Mouse (Mus musculus) layer of hippocampus, adult 11-12 months (tissue): Measurements from ENCODE around the gene Chn2.

ENCODE experiments used
- DNase-seq: peaks from one replicate; pipeline ENCODE4 v3.0.0; 2022; ENCODE audit warnings: low spot score

The Chn2 gene

DNA sequence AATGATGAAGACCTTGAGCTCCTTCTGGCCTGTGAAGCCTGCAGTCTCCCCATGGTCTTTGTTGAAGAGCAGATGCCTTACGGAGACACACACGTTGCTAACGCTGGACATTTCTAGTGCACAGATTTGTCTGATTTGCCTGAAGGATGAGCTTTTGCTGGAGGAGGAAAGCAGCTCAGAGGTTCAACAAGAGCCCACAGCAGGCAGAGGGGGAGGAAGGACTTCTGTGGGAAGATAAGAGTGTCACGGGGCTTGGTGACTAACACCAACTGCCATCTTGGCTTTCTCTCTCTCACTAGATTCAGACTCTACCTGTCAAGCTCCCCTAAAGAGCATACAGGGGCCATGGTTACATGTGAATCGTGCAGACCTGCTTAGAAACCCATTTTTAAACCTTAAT is 37.3 kb downstream of the Chn2 start:
- DNase-seq = no peak

DNA sequence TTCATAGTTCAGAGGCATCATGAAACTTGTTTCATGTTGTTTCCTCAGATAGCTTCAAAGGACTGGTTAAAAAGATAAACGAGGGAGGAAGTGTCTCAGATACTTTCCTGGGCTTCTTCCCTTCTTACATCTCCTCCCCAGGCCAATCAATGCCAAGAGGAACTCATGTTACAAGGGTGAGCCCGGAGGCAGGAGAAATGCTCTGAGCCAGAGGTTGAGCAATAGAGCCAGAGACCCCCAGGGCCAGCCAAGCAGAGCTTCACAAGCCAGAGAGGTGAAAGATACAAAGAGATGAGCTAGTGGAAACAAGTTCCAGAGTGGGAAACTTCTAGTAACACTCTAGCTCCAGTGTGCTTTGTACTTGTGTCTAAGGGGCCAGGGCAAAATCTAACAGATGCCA is 38.9 kb downstream of the Chn2 start:
- peak; percentile 31 for DNase-seq

DNA sequence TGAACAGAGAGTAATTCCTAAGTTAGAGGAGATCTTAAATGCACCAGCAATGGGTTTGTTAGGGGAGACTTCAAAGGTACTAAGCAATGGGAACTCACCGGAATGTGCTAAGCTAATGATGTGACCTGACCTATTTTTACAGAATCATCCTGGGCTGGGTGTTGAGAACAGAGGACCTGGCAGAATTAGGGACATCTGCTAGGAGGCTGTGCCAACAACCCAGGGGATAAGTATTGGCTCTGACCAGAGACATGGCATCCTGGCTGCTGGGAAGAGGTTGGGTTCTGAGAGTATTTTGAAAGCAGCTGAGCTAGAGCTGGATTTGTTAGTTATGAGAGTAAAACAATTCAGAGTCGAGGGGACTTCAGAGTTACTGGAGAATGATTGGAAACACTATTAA is 40.5 kb downstream of the Chn2 start:
- no peak for DNase-seq

DNA sequence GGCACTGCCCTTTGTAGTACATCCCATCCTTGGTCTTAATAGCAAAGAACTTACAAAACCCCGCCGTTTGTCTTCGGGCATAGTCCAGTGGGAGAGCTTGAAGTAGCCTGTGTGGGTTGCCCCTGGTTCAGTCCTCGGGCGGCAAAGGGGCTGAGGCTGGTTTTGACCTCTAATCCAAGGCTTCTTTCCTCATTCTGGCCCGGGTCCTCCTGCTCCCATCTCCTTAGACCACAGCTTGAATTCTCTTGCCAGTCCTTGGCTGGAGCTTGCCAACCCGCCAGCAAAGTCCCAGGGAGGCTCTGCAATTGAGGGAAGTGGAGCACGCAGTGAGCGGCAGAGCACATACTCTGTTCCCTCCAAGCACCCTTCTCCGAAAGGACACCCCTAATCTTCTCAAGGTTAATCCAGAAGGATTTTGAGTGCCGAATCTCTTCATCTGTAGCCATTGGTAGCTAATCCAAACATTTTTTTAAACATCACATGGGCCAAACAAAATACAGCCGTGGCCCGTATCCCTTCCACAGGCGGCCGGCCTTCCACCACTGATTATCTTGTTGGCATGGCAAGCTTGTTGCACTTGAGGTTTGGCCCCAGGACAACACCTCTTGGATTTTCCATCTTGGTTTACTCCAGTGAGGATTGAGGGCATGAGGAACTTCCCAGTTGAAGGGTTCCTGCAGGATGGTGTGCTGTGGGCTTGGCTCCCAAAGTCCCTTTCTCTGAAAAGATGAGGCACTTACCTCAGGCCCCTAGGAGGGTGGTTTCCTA is 41.3 kb downstream of the Chn2 start:
- no peak for DNase-seq

DNA sequence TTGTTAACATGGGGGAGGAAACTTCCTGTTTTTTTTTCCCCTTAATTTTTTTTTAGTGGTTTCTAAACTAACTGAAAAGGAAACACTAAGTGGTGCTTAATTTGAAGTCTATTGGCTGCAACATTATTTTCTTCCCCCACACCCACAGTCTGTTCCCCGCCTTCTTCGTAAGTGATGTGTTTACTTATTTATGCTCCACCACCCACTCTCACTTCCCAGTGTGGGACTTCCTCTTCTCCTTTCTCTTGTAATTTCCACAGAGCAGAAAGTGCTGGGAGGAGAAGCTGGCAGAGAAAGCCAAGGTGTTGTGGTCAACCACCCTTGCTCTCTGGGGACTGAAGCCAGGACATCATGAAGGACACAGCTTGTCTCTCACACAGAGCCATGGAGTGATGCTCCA is 43.2 kb downstream of the Chn2 start:
- peak; percentile 63 for DNase-seq

DNA sequence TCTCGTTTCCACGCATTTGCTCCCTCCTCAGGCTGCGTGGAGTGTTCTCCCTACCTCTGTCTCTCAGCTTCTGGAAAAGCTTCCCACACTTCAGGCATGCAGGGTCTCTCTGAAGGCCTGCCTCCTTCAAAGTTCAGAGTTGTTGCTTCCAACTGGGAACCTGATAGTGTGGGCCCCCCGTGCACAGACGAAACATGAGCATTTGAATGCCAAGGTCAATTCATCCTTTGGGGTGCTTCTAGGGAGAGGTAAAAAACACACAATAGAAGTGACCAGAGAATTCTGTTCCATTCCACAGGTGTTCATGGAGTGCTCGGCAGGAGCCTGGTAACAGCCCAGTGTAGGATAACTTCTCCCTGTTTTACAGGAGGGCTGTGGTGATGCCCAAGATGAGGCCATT is 44.7 kb downstream of the Chn2 start:
- no peak for DNase-seq

DNA sequence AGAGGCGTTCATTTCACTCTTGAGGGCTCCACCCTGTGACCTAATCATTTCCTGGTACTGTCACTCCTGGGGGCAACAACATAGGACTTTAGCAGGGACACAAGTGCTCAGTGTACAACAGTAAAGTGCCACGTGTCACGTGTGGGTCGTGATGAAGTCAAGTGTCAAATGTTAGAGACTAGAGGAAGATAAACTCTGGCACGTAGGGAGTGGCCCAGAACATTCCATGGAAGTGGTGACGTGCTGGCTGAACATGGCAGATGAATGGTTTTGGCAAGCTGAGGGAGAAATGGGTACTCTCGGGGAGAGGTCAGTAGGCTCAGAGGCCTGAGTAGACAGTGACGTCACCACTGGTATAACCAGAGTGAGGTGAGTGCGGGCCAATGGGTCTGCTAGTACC is 45.7 kb downstream of the Chn2 start:
- DNase-seq = no peak

DNA sequence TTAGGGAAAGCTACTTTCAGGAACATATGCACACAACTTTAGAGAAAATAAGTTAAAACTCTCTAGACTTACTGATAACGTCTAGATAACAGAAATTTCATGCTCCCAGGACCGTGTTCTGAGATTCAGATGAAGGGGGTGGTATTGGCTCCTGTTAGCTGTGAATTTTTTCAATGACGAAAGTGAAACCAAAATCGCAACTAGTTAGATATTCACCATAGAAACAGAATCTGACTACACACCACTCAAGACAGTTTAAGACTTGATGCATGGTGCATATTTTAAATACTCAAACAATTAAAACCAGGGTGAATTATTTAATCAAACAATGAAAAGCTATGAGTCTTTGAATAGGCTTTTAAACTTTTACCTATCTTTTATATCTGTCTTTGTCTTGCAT is 48.8 kb downstream of the Chn2 start:
- no peak for DNase-seq

DNA sequence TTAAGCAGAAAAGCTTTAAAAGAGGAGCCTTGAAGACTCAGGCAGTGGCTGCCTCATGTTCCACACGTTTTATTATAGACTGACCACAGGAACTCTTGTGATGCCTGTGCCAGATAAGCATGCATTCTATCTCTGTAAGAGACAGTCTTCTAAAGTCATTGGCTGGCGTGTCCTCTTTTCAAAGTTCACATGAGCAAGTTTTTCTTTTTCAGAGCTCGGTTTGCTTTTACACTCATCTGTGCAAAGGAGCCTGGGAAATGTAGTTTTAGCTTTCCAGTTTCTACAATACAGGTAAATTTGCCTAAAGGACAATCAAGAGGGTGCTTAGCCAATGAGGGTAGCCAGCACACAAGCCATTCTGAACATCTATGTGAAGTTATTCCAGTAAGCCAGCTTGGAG is 51.5 kb downstream of the Chn2 start:
- no peak for DNase-seq

DNA sequence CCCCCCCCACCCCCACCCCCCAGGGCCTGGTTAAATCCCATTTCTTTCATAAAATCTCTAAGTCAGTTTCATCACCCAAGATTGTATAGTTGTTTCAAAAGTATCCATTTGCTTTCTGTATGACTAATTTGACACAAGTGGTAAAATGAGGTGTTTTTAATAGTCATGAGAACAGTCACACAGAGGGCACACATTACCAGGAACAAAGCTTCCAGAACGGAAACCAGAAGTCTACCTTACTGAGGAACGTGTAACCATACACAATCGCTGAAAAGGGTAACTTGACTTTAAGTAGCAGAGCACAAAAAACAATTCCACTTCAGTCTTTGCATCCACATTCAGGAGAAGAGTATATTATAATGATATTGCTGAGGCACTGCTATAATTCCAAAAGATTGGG is 53.6 kb downstream of the Chn2 start:
- DNase-seq = no peak

DNA sequence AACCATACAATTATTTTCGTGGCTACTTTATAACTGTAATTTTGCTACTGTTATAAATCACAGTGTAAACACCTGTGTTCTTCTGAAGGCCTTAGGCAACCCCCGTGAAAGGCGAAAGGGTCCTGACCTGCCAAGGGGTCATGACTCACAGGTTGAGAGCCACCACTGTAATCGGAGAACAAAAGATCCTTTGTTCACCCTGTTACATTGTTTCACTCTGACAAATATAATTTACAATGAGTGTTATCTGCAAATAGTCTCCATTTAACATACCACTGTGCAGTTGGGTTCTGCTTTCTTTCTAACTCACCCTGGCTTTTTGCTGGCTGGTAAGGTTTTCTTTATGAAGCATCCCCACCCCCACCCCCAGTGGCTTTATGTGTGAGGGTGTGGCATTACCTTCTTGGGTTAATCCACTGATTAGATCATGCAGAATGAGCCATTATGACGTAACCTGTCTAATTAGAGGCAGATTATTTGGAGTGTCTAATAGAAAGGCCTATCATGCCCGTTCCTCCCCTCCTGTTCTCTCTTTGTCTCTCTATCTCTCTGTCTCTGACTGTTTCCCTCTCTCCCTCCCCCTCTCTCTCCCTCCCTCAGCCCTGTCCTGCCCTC is 56.9 kb downstream of the Chn2 start:
- DNase-seq = no peak

DNA sequence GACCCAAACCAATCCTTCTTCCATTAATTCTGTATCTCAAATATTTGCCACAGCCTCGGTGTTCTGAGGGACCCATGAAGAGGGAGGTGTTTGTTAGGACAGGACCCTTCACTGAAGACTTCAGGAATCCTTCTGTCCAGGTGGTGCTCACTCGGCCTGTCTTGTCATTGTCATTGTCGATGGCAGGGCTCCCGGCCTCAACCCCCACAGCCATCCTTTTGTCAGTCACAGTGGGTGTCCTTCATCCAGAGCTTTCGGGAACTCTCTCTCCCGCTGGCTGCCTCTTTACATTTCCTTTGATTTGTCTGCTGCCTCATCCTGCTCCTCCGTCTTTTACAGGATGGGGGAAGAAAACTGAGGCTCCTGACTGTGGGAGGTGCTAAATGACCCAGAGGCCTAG is 57.5 kb downstream of the Chn2 start:
- DNase-seq = no peak

DNA sequence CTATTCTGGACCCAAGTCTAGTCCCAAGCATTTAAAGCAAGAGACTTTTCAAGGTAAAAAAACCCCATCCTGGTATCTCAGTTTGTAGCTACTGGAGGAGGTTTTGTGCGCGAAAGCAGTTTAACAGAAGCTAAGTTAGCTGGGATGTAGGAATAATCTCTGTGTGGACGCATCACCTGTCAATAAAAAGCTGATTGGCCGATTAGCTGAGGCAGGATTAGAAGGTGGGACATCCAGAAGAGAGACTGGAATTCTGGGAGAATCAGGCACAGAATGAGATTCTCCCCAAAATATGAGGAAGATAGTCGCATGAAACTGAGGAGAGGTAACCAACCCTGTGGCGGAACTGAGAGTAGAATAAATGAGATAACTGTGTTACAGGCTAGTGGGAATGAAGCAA is 59.0 kb downstream of the Chn2 start:
- DNase-seq = no peak

DNA sequence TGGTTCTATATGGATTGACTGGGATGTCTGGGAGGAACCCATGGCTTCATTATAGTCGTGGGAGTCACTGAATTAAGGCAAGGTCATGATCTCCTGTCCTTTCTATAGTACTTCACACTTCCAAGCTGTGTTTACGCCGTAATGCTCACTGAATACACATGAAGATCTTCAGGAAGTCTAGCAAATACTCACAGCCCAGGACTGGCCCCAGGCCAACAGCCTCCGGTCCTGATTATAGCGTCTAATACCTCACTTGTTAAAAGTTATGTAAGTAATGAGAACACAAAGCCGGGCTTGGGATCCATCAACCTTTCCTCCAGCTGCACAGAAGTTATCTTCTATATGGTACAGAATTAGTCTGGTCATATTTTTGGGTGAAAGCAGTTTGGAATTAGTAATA is 60.3 kb downstream of the Chn2 start:
- no peak for DNase-seq

DNA sequence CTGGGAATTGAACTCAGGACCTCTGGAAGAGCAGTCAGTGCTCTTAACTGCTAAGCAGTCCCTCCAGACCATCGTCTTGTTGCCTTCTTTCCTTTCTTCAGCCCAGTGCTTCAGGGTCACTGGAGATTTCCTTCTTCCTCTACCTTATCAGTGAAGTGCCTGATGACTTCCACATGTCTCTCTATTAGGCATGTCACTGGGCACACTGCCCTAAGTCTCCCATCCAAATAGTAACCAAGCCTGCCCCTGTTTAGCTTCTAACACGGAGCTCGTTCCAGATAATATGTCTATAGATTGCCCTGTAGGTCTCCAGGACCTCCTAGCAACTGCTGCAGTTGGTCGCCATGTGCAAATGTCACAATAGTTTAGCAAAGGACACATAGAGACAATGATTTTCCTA is 62.9 kb downstream of the Chn2 start:
- no peak for DNase-seq

DNA sequence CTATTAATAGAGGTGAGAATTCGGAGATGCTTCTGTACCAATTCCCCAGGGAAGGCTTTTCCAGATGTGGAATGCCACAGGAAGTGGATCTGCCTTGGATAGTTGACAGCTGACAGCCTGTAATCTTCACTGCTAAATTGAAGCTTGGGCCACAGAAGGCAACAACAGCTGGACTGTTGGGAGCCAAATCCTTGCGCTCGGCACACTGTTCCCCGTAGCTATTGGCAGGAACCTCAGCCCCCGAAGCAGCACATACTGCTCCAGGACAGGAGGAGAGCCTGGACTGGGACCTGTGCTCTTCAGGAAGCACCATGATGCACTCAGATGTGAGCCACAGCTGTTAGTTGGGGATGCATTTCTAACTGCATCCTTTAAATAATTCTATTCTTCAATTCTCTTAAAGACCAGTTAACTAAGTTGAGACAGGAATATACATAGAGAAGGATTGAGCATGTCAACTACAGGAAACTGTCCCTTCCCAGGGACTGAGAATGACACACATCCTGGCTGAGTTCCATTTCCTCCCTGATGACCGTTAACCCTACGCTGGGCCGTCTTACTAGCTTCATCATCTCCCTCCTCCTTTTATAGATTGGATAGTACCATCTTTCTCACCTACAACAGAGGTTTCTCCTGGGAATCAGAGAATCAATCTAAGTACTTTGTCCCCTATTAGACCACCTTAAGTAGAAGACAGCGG is 64.1 kb downstream of the Chn2 start:
- no peak for DNase-seq

DNA sequence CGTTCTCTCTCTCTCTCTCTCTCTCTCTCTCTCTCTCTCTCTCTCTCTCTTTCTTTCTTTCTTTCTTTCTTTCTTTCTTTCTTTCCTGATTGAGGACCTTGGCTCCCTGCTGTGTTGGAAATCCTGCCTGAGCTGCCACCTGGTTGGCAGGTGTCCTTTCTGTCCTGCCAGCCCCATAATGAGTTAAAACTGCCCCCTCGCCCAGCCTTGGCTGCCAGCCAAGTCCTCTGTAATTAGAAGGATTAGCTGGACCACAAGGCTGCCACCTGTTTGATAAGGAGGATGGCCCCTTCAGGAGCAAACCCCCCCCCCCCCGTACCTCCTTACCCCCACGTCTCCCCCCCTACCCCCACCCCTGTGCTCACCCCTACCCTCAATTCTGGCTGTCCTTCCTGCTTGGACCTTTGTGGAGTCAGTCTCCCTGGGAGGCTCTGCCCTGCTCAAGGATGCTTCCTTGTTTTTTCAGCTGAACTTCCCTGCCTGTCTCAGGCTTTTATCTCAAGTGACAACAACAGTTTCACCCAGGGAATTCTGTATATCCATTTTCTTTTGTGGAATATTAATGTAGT is 72.1 kb downstream of the Chn2 start:
- DNase-seq = no peak

DNA sequence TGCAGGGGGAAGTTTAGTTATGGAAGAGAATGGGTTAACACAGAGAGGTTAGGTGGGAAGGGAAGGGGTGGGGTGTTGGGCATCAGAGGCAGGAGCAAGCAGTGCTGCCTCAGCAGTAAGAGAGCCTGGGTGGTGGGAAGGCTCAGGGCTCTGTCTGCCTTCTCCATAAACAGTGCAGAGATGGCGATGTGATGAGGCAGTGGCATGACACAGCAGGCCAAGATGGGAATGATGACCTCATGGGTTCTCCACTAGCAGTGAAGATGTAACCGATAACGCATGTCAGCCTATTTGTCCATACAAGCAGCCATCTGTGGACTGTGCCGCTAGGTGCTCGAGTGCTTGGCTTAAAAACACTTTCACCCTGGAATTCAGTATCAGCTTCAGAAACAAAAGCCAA is 74.0 kb downstream of the Chn2 start:
- DNase-seq = no peak

DNA sequence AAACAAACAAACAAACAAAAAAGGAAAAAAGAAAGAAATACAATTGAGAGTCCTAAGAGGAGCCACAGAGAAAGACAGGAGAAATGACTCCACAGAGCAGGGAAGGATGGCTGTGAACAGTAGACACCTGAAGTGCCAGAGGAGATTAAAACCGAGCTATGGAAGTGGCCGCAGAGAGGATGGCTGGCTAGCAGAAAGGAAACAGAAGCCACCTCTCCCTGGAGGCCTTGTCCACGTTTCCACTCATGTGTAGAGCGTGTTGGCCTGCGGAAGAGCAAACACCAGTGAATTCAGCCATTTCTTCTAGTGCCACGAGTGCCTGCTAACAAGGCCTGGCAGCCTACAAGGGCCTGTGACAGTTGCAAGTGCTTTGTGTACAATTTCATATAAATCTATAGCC is 75.1 kb downstream of the Chn2 start:
- no peak for DNase-seq

DNA sequence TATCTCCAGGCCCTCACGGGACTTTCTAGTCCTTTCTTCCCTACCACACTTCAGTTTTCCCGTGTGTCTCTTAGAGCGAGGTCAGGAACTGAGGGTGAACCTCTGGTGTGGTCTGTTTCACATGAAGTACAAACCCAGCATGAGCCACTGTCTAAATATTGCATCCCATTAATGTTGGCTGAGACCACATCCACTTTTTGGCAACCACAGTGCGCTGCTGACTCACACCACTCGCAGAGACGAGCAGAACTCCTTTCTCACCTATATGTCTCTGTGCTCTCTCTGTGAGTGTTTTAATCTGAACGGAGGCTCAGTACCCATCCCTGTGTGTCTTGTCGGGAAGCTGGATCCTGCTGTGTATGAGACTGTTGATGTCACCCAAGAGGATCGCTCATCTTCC is 76.9 kb downstream of the Chn2 start:
- no peak for DNase-seq

DNA sequence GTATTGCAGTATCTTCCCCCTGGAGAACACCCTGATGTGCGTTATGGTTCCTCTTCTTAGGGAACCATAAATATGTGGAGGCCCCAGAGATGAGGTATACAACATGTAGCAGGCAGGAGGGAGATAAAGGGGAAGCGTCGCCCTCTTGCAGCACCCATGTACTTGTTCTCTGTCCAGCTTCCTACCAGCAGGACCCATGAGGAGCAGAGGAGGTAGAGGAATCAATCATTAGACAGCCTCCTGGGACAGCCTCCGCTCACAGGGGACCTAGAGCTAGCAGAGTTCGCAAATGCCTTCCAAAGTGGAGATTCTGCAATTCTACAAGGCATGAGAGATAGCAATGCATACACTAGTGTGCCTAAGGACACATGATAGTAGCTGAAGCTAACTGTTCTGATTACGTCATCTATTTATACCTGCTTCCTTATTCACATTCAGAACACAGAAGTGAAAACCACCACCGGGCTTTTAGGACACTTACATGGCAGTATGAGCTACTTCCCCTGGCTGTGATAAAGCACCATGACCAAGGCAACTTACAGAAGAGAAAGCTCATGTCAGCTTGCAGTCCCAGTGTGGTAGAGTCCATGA is 77.7 kb downstream of the Chn2 start:
- DNase-seq = peak; percentile 38

DNA sequence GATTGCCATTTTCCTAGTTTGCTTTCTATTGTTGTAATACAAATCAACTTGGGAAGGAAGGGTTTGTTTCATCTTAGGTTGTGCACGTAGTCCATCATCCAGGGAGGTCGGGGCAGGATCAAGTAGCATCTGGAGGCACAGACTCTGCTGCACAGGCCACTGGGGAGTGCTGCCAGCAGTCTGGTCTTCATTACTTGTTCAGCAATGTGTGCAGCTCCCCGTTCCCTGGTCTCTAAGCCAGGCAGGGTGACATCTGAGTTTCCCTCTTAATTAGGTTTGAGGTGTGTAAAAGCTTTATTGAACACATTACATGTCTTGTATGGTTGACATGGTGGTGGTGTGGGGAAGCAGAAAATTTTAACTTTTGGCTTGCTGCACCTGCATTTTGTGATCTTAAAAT is 79.0 kb downstream of the Chn2 start:
- DNase-seq = no peak

DNA sequence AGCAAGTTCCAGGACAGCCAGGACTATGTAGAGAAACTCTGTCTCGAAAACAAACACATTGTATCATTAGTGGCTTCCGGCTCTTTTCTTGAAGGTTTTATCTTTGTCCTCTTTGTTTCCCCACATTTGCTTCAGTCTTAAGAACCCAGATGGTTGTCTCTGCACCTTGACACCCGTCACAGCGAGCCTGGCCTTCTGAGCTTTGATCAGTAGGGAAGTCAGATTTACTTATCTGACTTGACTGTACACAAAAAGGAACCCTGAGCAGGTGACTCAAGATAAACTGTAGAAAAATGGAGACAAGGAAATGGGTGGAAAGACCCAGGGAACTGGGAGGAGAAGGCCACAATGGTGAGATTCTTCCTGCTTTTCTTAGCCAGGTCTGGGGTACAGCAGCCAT is 79.5 kb downstream of the Chn2 start:
- DNase-seq = no peak
